Mouse (Mus musculus) Patski (cell line): ENCODE measurements around the gene Cpt1a. TPM values are rescaled to one million over a fixed set of nuclear protein-coding genes. Genes with fewer than 3 reads are reported as not detected.

Source experiments
- ATAC-seq: fragments of 100-300 bp; one replicate; pipeline ENCODE4 v1.8.0; 2021
- CTCF ChIA-PET: fragments of 350-600 bp; sonication (Branson Sonifier 250); formaldehyde crosslinking; loops from one replicate; lab custom pipeline; 2022; ENCODE audit warnings: inconsistent platforms; lab: Charles Lee
- POLR2A ChIA-PET: fragments of 350-600 bp; sonication (Branson Sonifier 250); formaldehyde crosslinking; loops from one replicate; lab custom pipeline; 2022; ENCODE audit warnings: antibody characterized with exemption, inconsistent platforms; lab: Charles Lee
- DNase-seq: peaks from one replicate; pipeline ENCODE4 v3.0.0-alpha.2; 2011; ENCODE audit warnings: low read depth, low spot score
- H3K27me3 ChIP-seq: fragments of 371-371 bp; one replicate; pipeline ENCODE4 v1.5.1; 2021
- CTCF ChIP-seq: fragments of 100-300 bp; IDR thresholded peaks from one replicate; pipeline ENCODE4 v1.5.1; 2021
- in situ Hi-C: fragments of 300-500 bp; cut with MboI; formaldehyde crosslinking; loops from 3 replicates; pipeline ENCODE4 v1.11.1; 2018; ENCODE audit warnings: low pct_unique_long_range_greater_than_20kb, mixed read lengths
- polyA plus RNA-seq: library from polyadenylated mRNA; unstranded; gene quantifications from one replicate; pipeline ENCODE4 v1.2.3, GENCODE M21; 2021

The Cpt1a gene
- polyA plus RNA-seq, 1 experiment from 2014 or later = 109 TPM

DNA sequence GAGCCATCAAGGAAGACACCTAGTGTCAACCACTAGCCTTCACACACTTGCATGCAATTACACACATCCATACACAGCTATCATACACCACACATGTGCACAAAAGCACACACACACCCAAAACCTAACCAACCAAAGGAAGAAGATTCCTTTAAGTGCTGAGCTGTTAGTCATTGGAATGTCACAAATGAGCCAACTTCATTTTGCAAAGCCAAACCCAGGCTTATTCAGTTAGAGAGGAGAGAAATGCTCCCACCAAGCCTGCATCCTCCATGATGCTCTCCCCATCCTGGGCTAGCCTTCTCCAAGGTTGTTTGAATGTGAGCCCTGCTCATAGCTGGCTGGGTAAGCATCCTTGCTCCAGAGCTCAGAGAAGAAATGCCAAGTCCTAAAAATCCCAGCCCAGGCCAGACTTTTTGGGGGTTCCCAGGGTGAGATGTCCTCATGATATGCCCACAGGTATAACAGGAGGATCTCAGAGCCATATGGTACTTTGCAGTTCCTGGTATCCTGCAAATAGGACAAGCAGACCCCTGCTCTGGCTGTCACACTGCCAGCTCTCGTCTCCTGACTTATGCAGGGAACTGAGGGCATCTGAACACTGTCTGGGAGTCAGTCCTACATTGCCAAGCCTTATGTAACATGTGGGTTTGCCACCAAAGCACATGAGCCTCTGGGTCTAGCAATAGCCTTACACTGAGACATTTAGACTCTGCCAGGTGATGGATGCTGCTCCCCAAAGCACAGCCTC lies 83.6 kb downstream of the Cpt1a start:
- TF ChIP-seq CTCF = no peak
- ATAC-seq (no peak), DNase-seq (no peak)
- ChIA-PET POLR2A (no interaction called here), CTCF (interaction anchor here (1.4 to 2.6 kb wide), 5 partner anchors 9 to 45 kb away, joined by 3 to 12 read pairs (median 6); partner anchors contain the start of gene Tesmin)
- in situ Hi-C loops = no loop called here
- no peaks in the 10 kb centered on the region for H3K27me3 ChIP-seq

GRCm38 (mm10) chr19:3414268-3414733 lies 92.2 kb downstream of the Cpt1a start, which contains the start of gene Gal:
Gal (minus strand) TSS chr19:3414544.
- TF ChIP-seq CTCF = no peak
- DNase-seq (no peak), ATAC-seq (no peak)
- CTCF ChIA-PET = no interaction called here
- in situ Hi-C loops = no loop called here
- POLR2A ChIA-PET = no interaction called here
- no peaks in the 10 kb centered on the region for H3K27me3 ChIP-seq

- ChIA-PET POLR2A (no interaction called here), CTCF (interaction anchor here (0.8 to 1.9 kb wide), 8 partner anchors 9 to 96 kb away, joined by 3 to 5 read pairs (median 4); partner anchors contain the start of gene Tesmin)
- ATAC-seq (peak; percentile 99), DNase-seq (peak; percentile 85)
- TF ChIP-seq CTCF = no peak
- in situ Hi-C loops = no loop called here
- no peaks in the 10 kb centered on the region for H3K27me3 ChIP-seq
These were observed 97.1 kb downstream of the Cpt1a start for GRCm38 (mm10) chr19:3419251-3419650.

GRCm38 (mm10) chr19:3422488-3422887 lies 100.4 kb downstream of the Cpt1a start:
- ATAC-seq (no peak), DNase-seq (no peak)
- POLR2A ChIA-PET = no interaction called here
- in situ Hi-C loops = no loop called here
- H3K27me3 ChIP-seq = no peaks in the 10 kb centered on the region
- CTCF ChIA-PET = interaction anchor here (1.0 kb wide), 1 partner anchor 22 kb away, joined by 3 read pairs; no protein-coding TSS in a partner anchor
- TF ChIP-seq CTCF = no peak

DNA sequence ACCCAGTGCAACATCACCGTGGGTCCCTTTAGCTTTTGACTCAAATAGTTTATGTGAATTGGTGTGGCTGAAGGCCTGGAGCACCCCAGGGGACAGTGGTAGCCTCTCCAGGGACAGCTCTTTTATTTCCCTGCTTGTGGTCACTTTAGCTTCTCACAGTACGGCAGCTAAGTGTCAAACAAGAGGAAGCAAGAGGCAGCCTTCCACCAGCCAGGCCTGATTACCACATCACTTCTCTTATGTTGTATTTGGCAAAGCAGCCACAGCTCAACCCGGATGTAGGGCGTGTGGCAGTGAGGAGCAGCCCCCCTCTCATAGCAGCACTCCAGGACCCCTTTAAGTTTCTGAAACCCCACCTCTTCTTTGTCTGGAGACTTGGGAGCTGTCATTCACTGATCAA lies 100.8 kb downstream of the Cpt1a start:
- POLR2A ChIA-PET = no interaction called here
- in situ Hi-C loops = no loop called here
- CTCF ChIA-PET = interaction anchor here (1.0 to 1.2 kb wide), 2 partner anchors 14 to 28 kb away, joined by 3 read pairs; no protein-coding TSS in a partner anchor
- peaks cover 2% of the 10 kb centered on the region for H3K27me3 ChIP-seq
- no peak for DNase-seq
- no peak for TF ChIP-seq CTCF
- no peak for ATAC-seq

DNA sequence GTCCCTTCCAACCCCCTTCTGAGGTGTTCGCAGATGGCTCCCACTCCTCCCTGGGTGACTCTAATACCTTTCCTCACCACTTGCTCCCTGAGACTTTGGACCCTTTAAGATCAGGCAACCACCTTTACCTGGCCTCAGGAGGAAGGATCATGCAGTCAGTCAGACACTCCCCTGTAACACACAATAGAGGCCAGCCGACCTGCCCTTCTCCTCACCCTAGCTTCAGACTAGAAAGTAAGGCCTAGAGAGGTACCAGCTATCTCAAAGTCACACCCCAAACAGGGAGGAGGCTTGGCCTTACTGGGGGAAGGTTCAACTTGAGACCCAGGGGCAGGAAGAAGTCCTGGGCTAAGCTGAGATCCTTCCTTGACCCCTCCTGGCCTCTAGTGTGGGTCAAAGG lies 102.1 kb downstream of the Cpt1a start:
- ATAC-seq = no peak
- CTCF ChIA-PET = interaction anchor here (1.0 to 1.2 kb wide), 2 partner anchors 13 to 22 kb away, joined by 3 read pairs; no protein-coding TSS in a partner anchor
- TF ChIP-seq CTCF = no peak
- peaks cover 4% of the 10 kb centered on the region for H3K27me3 ChIP-seq
- no peak for DNase-seq
- POLR2A ChIA-PET = no interaction called here
- in situ Hi-C loops = no loop called here

DNA sequence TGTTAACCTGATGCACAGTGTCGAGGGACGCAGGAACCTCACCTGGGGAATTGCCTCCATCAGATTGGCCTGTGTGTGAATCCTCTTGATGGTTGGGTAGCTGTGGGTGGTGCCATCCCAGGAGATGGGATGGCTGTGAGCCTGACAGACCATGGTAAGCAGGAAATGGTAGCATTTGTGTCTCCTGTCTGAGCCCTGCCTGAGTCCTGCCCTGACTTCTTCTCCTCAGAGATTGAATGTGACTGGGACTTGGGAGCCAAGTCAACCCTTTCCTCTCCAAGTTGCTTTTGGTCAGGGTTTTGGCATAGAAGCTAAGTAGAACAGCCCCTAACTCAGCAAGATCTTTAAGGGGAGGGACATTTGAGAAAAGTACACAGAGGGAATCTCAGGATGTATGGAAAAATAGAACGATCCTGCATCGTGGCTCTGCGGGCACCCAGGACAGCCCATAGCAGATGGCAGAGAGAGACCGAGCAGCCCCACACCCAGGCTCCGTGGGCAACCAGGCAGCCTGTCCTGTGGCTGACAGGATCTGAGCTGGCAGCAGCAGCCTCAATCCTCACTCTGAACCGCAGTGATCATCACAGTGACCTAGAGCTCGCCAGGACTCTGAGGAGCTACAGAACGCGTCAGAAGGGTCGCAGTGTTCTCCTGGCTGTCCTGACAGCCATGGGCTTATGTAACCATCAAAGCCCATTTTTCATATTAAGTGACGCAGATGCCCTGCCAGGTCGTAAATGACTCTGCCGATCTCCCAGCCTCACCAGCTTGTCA lies 106.1 kb downstream of the Cpt1a start:
- POLR2A ChIA-PET = interaction anchor here (1.6 kb wide), 1 partner anchor 25 kb away, joined by 3 read pairs; no protein-coding TSS in a partner anchor
- TF ChIP-seq CTCF = no peak
- ATAC-seq = no peak

GRCm38 (mm10) chr19:3429156-3429816 lies 107.2 kb downstream of the Cpt1a start:
- POLR2A ChIA-PET = interaction anchor here (1.6 kb wide), 1 partner anchor 26 kb away, joined by 3 read pairs; no protein-coding TSS in a partner anchor
- CTCF ChIA-PET = interaction anchor here (1.3 to 2.9 kb wide), 5 partner anchors 8 to 52 kb away, joined by 3 to 12 read pairs (median 4); partner anchors contain the start of gene Tesmin

More for the DNA sequence above, 106.1 kb downstream of the Cpt1a start:
- H3K27me3 ChIP-seq = peaks cover 4% of the 10 kb centered on the region
- DNase-seq = no peak
- CTCF ChIA-PET = interaction anchor here (1.3 to 2.9 kb wide), 5 partner anchors 9 to 51 kb away, joined by 3 to 12 read pairs (median 4); no protein-coding TSS in a partner anchor
- in situ Hi-C loops = loop anchor here (5.0 kb wide), 1 partner anchor 36 kb away; no protein-coding TSS in a partner anchor

GRCm38 (mm10) chr19:3431066-3431465 lies 108.9 kb downstream of the Cpt1a start:
- ChIA-PET CTCF (interaction anchor here (2.5 kb wide), 1 partner anchor 42 kb away, joined by 5 read pairs; the partner anchor contains the start of gene Tesmin), POLR2A (no interaction called here)
- ATAC-seq (no peak), DNase-seq (no peak)
- H3K27me3 ChIP-seq = peaks cover 14% of the 10 kb centered on the region
- no peak for TF ChIP-seq CTCF
- in situ Hi-C loops = no loop called here

More at GRCm38 (mm10) chr19:3429156-3429816, 107.2 kb downstream of the Cpt1a start:
- in situ Hi-C loops = loop anchor here (5.0 kb wide), 1 partner anchor 37 kb away; no protein-coding TSS in a partner anchor
- ATAC-seq (no peak), DNase-seq (no peak)
- TF ChIP-seq CTCF = no peak
- H3K27me3 ChIP-seq = peaks cover 4% of the 10 kb centered on the region
